Mouse (Mus musculus) erythroblast, embryonic 14.5 days (primary cell): ENCODE results near the gene Pogk. TPM values are rescaled to one million over a fixed set of nuclear protein-coding genes. Genes with fewer than 3 reads are reported as not detected.

Experiments
- H3K27me3 ChIP-seq: 2 replicates; pipeline ENCODE4 v1.6.1; 2012; ENCODE audit warnings: inconsistent platforms; ENCODE audit not compliant: control insufficient read depth
- H3K36me3 ChIP-seq: 2 replicates; pipeline ENCODE4 v1.6.1; 2012; ENCODE audit warnings: mild to moderate bottlenecking, inconsistent platforms; ENCODE audit not compliant: control insufficient read depth
- H3K4me1 ChIP-seq: 2 replicates; pipeline ENCODE4 v1.6.1; 2012; ENCODE audit warnings: inconsistent platforms; ENCODE audit not compliant: control insufficient read depth
- H3K4me3 ChIP-seq: replicated peaks from 2 replicates; pipeline ENCODE3; 2012; ENCODE audit warnings: moderate library complexity, mild to moderate bottlenecking, inconsistent platforms
- H3K9me3 ChIP-seq: 2 replicates; pipeline ENCODE4 v1.6.1; 2012; ENCODE audit warnings: low read length, inconsistent platforms, mixed read lengths; ENCODE audit not compliant: control insufficient read depth
- GATA1 ChIP-seq: IDR thresholded peaks from 2 replicates; pipeline ENCODE4 v1.6.1; 2012; ENCODE audit warnings: low read length, inconsistent platforms, mixed read lengths
- TAL1 ChIP-seq: IDR thresholded peaks from 3 replicates; pipeline ENCODE4 v1.6.1; 2012; ENCODE audit warnings: low read length, inconsistent platforms, mixed read lengths
- polyA plus RNA-seq: library from polyadenylated mRNA; stranded (reverse); fragments of >175 nt; gene quantifications from 2 replicates; pipeline ENCODE4 v1.2.3, GENCODE M21; 2012

Pogk gene
- polyA plus RNA-seq, 1 experiment = 0.02 TPM

DNA sequence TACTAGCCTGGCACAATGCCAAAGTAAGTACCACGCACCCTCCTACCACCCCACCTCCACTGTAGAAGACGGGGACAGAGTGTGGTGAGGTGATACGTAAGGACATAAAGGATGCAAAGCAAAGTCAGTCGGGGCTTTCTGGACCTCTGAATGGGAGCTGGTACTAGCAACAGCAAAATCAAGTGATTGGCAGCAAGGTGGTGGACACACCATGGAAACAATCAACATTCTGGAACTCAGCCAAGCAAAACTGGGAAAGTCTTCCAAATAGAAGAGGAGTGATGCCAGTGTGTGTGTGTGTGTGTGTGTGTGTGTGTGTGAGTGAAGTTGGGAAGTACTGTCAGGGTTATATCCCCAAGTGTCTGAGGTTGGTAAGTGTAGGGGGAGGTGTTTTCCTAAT is 7.7 kb downstream of the Pogk start:
- Histone ChIP-seq H3K9me3 (no peaks in the 10 kb centered on the region), H3K36me3 (peaks cover 13% of the 10 kb centered on the region), H3K4me3 (no peak overlapping the region), H3K4me1 (no peaks in the 10 kb centered on the region), H3K27me3 (no peaks in the 10 kb centered on the region)
- TF ChIP-seq GATA1 (no peak), TAL1 (no peak)

- H3K4me3 ChIP-seq = no peak overlapping the region
- H3K4me1 ChIP-seq = no peaks in the 10 kb centered on the region
- H3K36me3 ChIP-seq = peaks cover 13% of the 10 kb centered on the region
- TF ChIP-seq TAL1 (no peak), GATA1 (no peak)
- H3K9me3 ChIP-seq = no peaks in the 10 kb centered on the region
- H3K27me3 ChIP-seq = no peaks in the 10 kb centered on the region
These were observed 8.2 kb downstream of the Pogk start for GRCm38 (mm10) chr1:166401455-166401854.

DNA sequence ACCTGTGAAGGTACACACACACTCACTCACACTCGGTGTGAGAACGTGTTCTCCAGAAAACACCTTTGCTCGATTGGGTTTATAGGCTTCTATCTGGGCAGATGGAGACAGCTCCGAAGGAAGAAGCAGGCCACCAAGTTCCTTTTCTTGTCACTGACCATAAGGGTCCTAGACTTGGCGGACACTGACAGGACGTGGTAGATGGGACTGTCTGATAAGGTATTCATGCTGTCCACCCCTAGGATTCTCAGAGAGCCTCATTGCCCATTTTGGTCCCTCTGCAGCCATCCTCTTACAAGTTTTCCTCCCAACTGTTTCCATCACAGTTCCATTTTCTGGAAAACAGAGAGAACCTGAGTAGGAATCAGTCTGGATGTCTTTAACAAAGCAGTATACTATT is 13.3 kb downstream of the Pogk start:
- Histone ChIP-seq H3K4me1 (no peaks in the 10 kb centered on the region), H3K27me3 (no peaks in the 10 kb centered on the region), H3K36me3 (peaks cover 50% of the 10 kb centered on the region), H3K9me3 (no peaks in the 10 kb centered on the region), H3K4me3 (no peak overlapping the region)
- TF ChIP-seq GATA1 (no peak), TAL1 (no peak)

GRCm38 (mm10) chr1:166395661-166396060 is 14.0 kb downstream of the Pogk start:
- no peaks in the 10 kb centered on the region for H3K9me3 ChIP-seq
- no peak overlapping the region for H3K4me3 ChIP-seq
- H3K4me1 ChIP-seq = no peaks in the 10 kb centered on the region
- H3K36me3 ChIP-seq = peaks cover 57% of the 10 kb centered on the region
- no peaks in the 10 kb centered on the region for H3K27me3 ChIP-seq
- TF ChIP-seq TAL1 = no peak
- no peak for TF ChIP-seq GATA1

- Histone ChIP-seq H3K27me3 (no peaks in the 10 kb centered on the region), H3K9me3 (no peaks in the 10 kb centered on the region), H3K36me3 (peaks cover 64% of the 10 kb centered on the region), H3K4me1 (no peaks in the 10 kb centered on the region), H3K4me3 (no peak overlapping the region)
- TF ChIP-seq TAL1 = no peak
- no peak for TF ChIP-seq GATA1
These were observed 14.9 kb downstream of the Pogk start for GRCm38 (mm10) chr1:166394770-166395169.

GRCm38 (mm10) chr1:166391671-166392070 is 18.0 kb downstream of the Pogk start:
- TF ChIP-seq TAL1 = no peak
- TF ChIP-seq GATA1 = no peak
- Histone ChIP-seq H3K4me3 (no peak overlapping the region), H3K9me3 (no peaks in the 10 kb centered on the region), H3K4me1 (no peaks in the 10 kb centered on the region), H3K36me3 (peaks cover 81% of the 10 kb centered on the region), H3K27me3 (no peaks in the 10 kb centered on the region)

- no peak overlapping the region for H3K4me3 ChIP-seq
- peaks cover 93% of the 10 kb centered on the region for H3K36me3 ChIP-seq
- TF ChIP-seq GATA1 (no peak), TAL1 (no peak)
- no peaks in the 10 kb centered on the region for H3K9me3 ChIP-seq
- no peaks in the 10 kb centered on the region for H3K4me1 ChIP-seq
- no peaks in the 10 kb centered on the region for H3K27me3 ChIP-seq
These were observed 20.1 kb downstream of the Pogk start for GRCm38 (mm10) chr1:166389406-166390125.

GRCm38 (mm10) chr1:166388511-166388910 is 21.2 kb downstream of the Pogk start:
- H3K4me3 ChIP-seq = no peak overlapping the region
- H3K36me3 ChIP-seq = peaks cover 94% of the 10 kb centered on the region
- no peaks in the 10 kb centered on the region for H3K27me3 ChIP-seq
- no peaks in the 10 kb centered on the region for H3K9me3 ChIP-seq
- no peaks in the 10 kb centered on the region for H3K4me1 ChIP-seq
- TF ChIP-seq GATA1 (no peak), TAL1 (no peak)

DNA sequence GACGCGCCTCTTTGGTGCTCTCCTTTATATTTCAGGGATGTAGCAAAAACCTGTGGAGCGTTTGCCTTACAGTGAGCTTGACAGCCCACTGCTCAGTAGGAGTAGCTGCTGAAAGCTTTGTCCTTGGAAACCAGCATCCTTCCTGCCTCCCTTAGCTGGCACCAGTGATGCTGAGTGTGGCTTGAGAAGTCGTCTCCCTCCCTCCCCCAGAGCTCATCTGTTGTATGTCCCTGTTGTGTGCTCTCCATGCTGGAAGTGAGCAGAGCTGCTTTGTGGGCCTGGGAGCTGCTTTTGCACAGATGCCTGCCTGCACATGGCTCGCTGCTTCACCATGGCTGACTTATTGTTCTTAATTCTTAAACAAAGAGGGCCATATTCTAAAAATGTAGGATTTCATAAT is 24.2 kb downstream of the Pogk start:
- no peak for TF ChIP-seq GATA1
- no peak for TF ChIP-seq TAL1
- no peaks in the 10 kb centered on the region for H3K9me3 ChIP-seq
- H3K4me1 ChIP-seq = peaks cover 12% of the 10 kb centered on the region
- H3K36me3 ChIP-seq = peaks cover 80% of the 10 kb centered on the region
- H3K27me3 ChIP-seq = no peaks in the 10 kb centered on the region
- H3K4me3 ChIP-seq = no peak overlapping the region

- peaks cover 72% of the 10 kb centered on the region for H3K36me3 ChIP-seq
- peaks cover 17% of the 10 kb centered on the region for H3K4me1 ChIP-seq
- no peaks in the 10 kb centered on the region for H3K9me3 ChIP-seq
- no peaks in the 10 kb centered on the region for H3K27me3 ChIP-seq
- no peak overlapping the region for H3K4me3 ChIP-seq
- TF ChIP-seq TAL1 (no peak), GATA1 (no peak)
These were observed 25.0 kb downstream of the Pogk start for GRCm38 (mm10) chr1:166384614-166385013.
